Mouse (Mus musculus): Measurements from ENCODE around the gene Adap1.
A peak's percentile ranks its signal among the peaks of the same experiment; 100 is the strongest.

The Adap1 gene

GRCm38 (mm10) chr5:139252081-139252909 lies 73.1 kb downstream of the Adap1 start, which contains the start of gene Get4:
Get4 (plus strand) TSS chr5:139252324.
- peak; percentile 99 for DNase-seq (ENCODE audit: low read depth, low spot score)

- DNase-seq (ENCODE audit: low read depth, low spot score): no peak
Measured at GRCm38 (mm10) chr5:139251736-139252080, 73.7 kb downstream of the Adap1 start.

GRCm38 (mm10) chr5:139251279-139251678 lies 74.1 kb downstream of the Adap1 start:
- DNase-seq (ENCODE audit: low read depth, low spot score): no peak

- no peak for DNase-seq (ENCODE audit: low read depth, low spot score)
Measured at GRCm38 (mm10) chr5:139248846-139249245, 76.6 kb downstream of the Adap1 start.

GRCm38 (mm10) chr5:139247767-139248166 lies 77.7 kb downstream of the Adap1 start:
- DNase-seq (ENCODE audit: low read depth, low spot score): no peak

- no peak for DNase-seq (ENCODE audit: low read depth, low spot score)
Measured at GRCm38 (mm10) chr5:139243384-139243783, 82.0 kb downstream of the Adap1 start.

- DNase-seq (ENCODE audit: low read depth, low spot score): peak; percentile 63
Measured at GRCm38 (mm10) chr5:139241022-139241761, 84.2 kb downstream of the Adap1 start.

GRCm38 (mm10) chr5:139237436-139237835 lies 88.0 kb downstream of the Adap1 start:
- no peak for DNase-seq (ENCODE audit: low read depth, low spot score)

- DNase-seq (ENCODE audit: low read depth, low spot score): no peak
Measured at GRCm38 (mm10) chr5:139234423-139234822, 91.0 kb downstream of the Adap1 start.

- no peak for DNase-seq (ENCODE audit: low read depth, low spot score)
Measured at GRCm38 (mm10) chr5:139232083-139232482, 93.3 kb downstream of the Adap1 start.

- DNase-seq (ENCODE audit: low read depth, low spot score): peak; percentile 60
Measured at GRCm38 (mm10) chr5:139229716-139230115, 95.7 kb downstream of the Adap1 start.

GRCm38 (mm10) chr5:139228318-139228717 lies 97.1 kb downstream of the Adap1 start:
- DNase-seq (ENCODE audit: low read depth, low spot score): no peak

- no peak for DNase-seq (ENCODE audit: low read depth, low spot score)
Measured at GRCm38 (mm10) chr5:139227645-139228044, 97.8 kb downstream of the Adap1 start.

- DNase-seq (ENCODE audit: low read depth, low spot score): no peak
Measured at GRCm38 (mm10) chr5:139227236-139227635, 98.2 kb downstream of the Adap1 start.

- no peak for DNase-seq (ENCODE audit: low read depth, low spot score)
Measured at GRCm38 (mm10) chr5:139223331-139223730, 102.1 kb downstream of the Adap1 start.

Measured in brain, adult 2 months (tissue).